Mouse (Mus musculus): ENCODE results near the gene Nans. TPM values are rescaled to one million over a fixed set of nuclear protein-coding genes. Genes with fewer than 3 reads are reported as not detected.

The Nans gene
- polyA plus RNA-seq, 1 experiment, result 86.8 TPM

Other genes with a start within 250 kb of the Nans start
- not detected in 2 replicates for gene Foxe1, start 145.6 kb upstream of the Nans start, polyA plus RNA-seq (2012; rRNA removed)
- gene Trmo, start 99.8 kb upstream of the Nans start, polyA plus RNA-seq (2012; rRNA removed), result 4.4 and 5.3 TPM in 2 replicates
- 0.05 TPM in 2 replicates for gene Hemgn, start 75.7 kb upstream of the Nans start, polyA plus RNA-seq (2012; rRNA removed)
- gene Anp32b, start 38.3 kb upstream of the Nans start, polyA plus RNA-seq (2012; rRNA removed), result 9.6 and 11.5 TPM in 2 replicates
- 12.7 and 25.6 TPM in 2 replicates for gene Trim14, start 46.9 kb downstream of the Nans start, polyA plus RNA-seq (2012; rRNA removed)
- gene Coro2a, start 113.0 kb downstream of the Nans start, polyA plus RNA-seq (2012; rRNA removed), result 166 and 316 TPM in 2 replicates
- gene Tbc1d2, start 161.0 kb downstream of the Nans start, polyA plus RNA-seq (2012; rRNA removed), result 7.9 and 8.4 TPM in 2 replicates

All from large intestine, adult 2 months (tissue).